Mouse (Mus musculus) testis, adult 2 months (tissue): Measurements from ENCODE around the gene Lemd1.

Experiments used
- CTCF ChIP-seq: fragments of 200-500 bp; IDR thresholded peaks from 2 replicates; pipeline ENCODE4 v1.5.1; 2012; ENCODE audit warnings: low read depth, mild to moderate bottlenecking, inconsistent platforms, low read length, moderate library complexity; ENCODE audit not compliant: control insufficient read depth, insufficient read depth, insufficient replicate concordance
- POLR2A ChIP-seq: fragments of 200-500 bp; IDR thresholded peaks from 2 replicates; pipeline ENCODE4 v1.6.1; 2012; ENCODE audit warnings: low read depth, mild to moderate bottlenecking, inconsistent platforms, low read length, moderate library complexity; ENCODE audit not compliant: control insufficient read depth

GRCm38 (mm10) chr1:132290921-132291675 lies 99.9 kb downstream of the Lemd1 start:
- no peak for TF ChIP-seq CTCF
- no peak for TF ChIP-seq POLR2A
